Mouse (Mus musculus) heart, embryonic 16.5 days (tissue): ENCODE data around the gene Aldoart2. TPM values are rescaled to one million over a fixed set of nuclear protein-coding genes. Genes with fewer than 3 reads are reported as not detected.
A peak's percentile ranks its signal among the peaks of the same experiment; 100 is the strongest.

Source experiments
- ATAC-seq: fragments of 200-750 bp; cut with Nextera tagmentation; replicated peaks from 2 replicates; pipeline ENCODE4 v1.8.0; 2017; ENCODE audit warnings: moderate number of reproducible peaks; ENCODE audit not compliant: insufficient read depth, low FRiP score; ENCODE audit errors: extremely low read depth
- H3K27ac ChIP-seq: fragments of 300-500 bp; sonication (generic); 2 replicates; pipeline ENCODE4 v1.5.1; 2014; ENCODE audit warnings: mild to moderate bottlenecking, low read length, control low read depth, moderate library complexity
- H3K27me3 ChIP-seq: fragments of 300-500 bp; sonication (generic); 2 replicates; pipeline ENCODE4 v1.6.1; 2014; ENCODE audit warnings: low read length, mixed read lengths; ENCODE audit not compliant: control insufficient read depth, insufficient read depth
- H3K36me3 ChIP-seq: fragments of 300-500 bp; sonication (generic); 2 replicates; pipeline ENCODE4 v1.6.1; 2014; ENCODE audit not compliant: control insufficient read depth, insufficient read depth
- H3K4me1 ChIP-seq: fragments of 300-500 bp; sonication (generic); 2 replicates; pipeline ENCODE4 v1.6.1; 2014; ENCODE audit warnings: low read length, mixed read lengths; ENCODE audit not compliant: control insufficient read depth, insufficient read depth
- H3K4me2 ChIP-seq: fragments of 300-500 bp; sonication (generic); 2 replicates; pipeline ENCODE4 v1.6.1; 2014; ENCODE audit warnings: low read depth, mild to moderate bottlenecking, control low read depth, low read length
- H3K4me3 ChIP-seq: fragments of 300-500 bp; sonication (generic); 2 replicates; pipeline ENCODE4 v1.5.1; 2014; ENCODE audit warnings: mild to moderate bottlenecking, control low read depth, low read length
- H3K9ac ChIP-seq: fragments of 300-500 bp; sonication (generic); 2 replicates; pipeline ENCODE4 v1.6.1; 2014; ENCODE audit warnings: low read length, control low read depth
- H3K9me3 ChIP-seq: fragments of 300-500 bp; sonication (generic); replicated peaks from 2 replicates; pipeline ENCODE4 v1.6.1; 2016; ENCODE audit warnings: low read length; ENCODE audit not compliant: control insufficient read depth
- WGBS: fragments of 180-500 bp; shearing (Covaris S2); extraction: QIAGEN DNeasy Blood & Tissue Kit; methylation state at CpG from one replicate; pipeline ENCODE4 v1.1.7; 2014; 5-methylcytosine and 5-hydroxymethylcytosine counted together
- polyA plus RNA-seq: library from polyadenylated mRNA; unstranded; fragments of >200 nt; fragmentation: Nextera tagmentation; extraction: Ambion mirVana; gene quantifications from 2 replicates; pipeline ENCODE4 v1.2.1, GENCODE M21; 2015

Aldoart2 gene
- polyA plus RNA-seq, 1 experiment from 2014 or later, result 0.96 TPM

- peak overlapping the region; percentile 11; the same call in 1 of the 2 replicates for H3K4me3 ChIP-seq
- H3K27me3 ChIP-seq, result peaks cover 42% of the 10 kb centered on the region
- H3K9me3 ChIP-seq, result no peaks in the 10 kb centered on the region
- peak overlapping the region; percentile 79 for H3K4me2 ChIP-seq
- 4% methylated on average over 42 of the region's 42 CpGs for WGBS
- H3K9ac ChIP-seq, result no peak overlapping the region
- H3K36me3 ChIP-seq, result peaks cover 5% of the 10 kb centered on the region; the same call in 1 of the 2 replicates
- no peak for ATAC-seq
- H3K27ac ChIP-seq, result no peak overlapping the region
- peaks cover 16% of the 10 kb centered on the region for H3K4me1 ChIP-seq
Measured at GRCm38 (mm10) chr12:55600503-55600994, 35.5 kb downstream of the Aldoart2 start.

GRCm38 (mm10) chr12:55604411-55604810 is 39.4 kb downstream of the Aldoart2 start:
- no peak overlapping the region for H3K27ac ChIP-seq
- peaks cover 6% of the 10 kb centered on the region for H3K4me1 ChIP-seq
- no peak overlapping the region for H3K4me3 ChIP-seq
- peaks cover 5% of the 10 kb centered on the region; the same call in 1 of the 2 replicates for H3K36me3 ChIP-seq
- no peak overlapping the region for H3K4me2 ChIP-seq
- no peaks in the 10 kb centered on the region for H3K9me3 ChIP-seq
- peaks cover 17% of the 10 kb centered on the region for H3K27me3 ChIP-seq
- ATAC-seq, result no peak
- no peak overlapping the region for H3K9ac ChIP-seq
- WGBS, result 44% methylated on average over 3 of the region's 3 CpGs

GRCm38 (mm10) chr12:55607902-55608301 is 42.9 kb downstream of the Aldoart2 start:
- Histone ChIP-seq H3K36me3 (peaks cover 7% of the 10 kb centered on the region; the same call in 1 of the 2 replicates), H3K9ac (no peak overlapping the region), H3K27ac (no peak overlapping the region), H3K27me3 (no peaks in the 10 kb centered on the region), H3K4me1 (no peaks in the 10 kb centered on the region), H3K4me2 (no peak overlapping the region), H3K4me3 (no peak overlapping the region), H3K9me3 (no peaks in the 10 kb centered on the region)
- ATAC-seq, result no peak
- WGBS, result 52% methylated on average over 4 of the region's 4 CpGs

GRCm38 (mm10) chr12:55610812-55611211 is 45.8 kb downstream of the Aldoart2 start:
- 38% methylated on average over 2 of the region's 2 CpGs for WGBS
- no peak overlapping the region for H3K9ac ChIP-seq
- peaks cover 5% of the 10 kb centered on the region; the same call in 1 of the 2 replicates for H3K36me3 ChIP-seq
- H3K27ac ChIP-seq, result no peak overlapping the region
- no peak overlapping the region for H3K4me2 ChIP-seq
- H3K27me3 ChIP-seq, result no peaks in the 10 kb centered on the region
- ATAC-seq, result no peak
- no peak overlapping the region for H3K4me3 ChIP-seq
- no peaks in the 10 kb centered on the region for H3K9me3 ChIP-seq
- no peaks in the 10 kb centered on the region for H3K4me1 ChIP-seq

Other genes starting within 250 kb of the Aldoart2 start
- gene Psma6, start 181.0 kb upstream of the Aldoart2 start, polyA plus RNA-seq, result 322 and 352 TPM in 2 replicates
- gene Nfkbia, start 72.6 kb upstream of the Aldoart2 start, polyA plus RNA-seq, result 80.8 and 85.9 TPM in 2 replicates
- gene Insm2, start 34.2 kb downstream of the Aldoart2 start, polyA plus RNA-seq, result 0.08 TPM in 1 of 2 replicates, not detected in the other